Mouse (Mus musculus): Measurements from ENCODE around the gene Lgi1.
A peak's percentile ranks its signal among the peaks of the same experiment; 100 is the strongest.

The Lgi1 gene

DNA sequence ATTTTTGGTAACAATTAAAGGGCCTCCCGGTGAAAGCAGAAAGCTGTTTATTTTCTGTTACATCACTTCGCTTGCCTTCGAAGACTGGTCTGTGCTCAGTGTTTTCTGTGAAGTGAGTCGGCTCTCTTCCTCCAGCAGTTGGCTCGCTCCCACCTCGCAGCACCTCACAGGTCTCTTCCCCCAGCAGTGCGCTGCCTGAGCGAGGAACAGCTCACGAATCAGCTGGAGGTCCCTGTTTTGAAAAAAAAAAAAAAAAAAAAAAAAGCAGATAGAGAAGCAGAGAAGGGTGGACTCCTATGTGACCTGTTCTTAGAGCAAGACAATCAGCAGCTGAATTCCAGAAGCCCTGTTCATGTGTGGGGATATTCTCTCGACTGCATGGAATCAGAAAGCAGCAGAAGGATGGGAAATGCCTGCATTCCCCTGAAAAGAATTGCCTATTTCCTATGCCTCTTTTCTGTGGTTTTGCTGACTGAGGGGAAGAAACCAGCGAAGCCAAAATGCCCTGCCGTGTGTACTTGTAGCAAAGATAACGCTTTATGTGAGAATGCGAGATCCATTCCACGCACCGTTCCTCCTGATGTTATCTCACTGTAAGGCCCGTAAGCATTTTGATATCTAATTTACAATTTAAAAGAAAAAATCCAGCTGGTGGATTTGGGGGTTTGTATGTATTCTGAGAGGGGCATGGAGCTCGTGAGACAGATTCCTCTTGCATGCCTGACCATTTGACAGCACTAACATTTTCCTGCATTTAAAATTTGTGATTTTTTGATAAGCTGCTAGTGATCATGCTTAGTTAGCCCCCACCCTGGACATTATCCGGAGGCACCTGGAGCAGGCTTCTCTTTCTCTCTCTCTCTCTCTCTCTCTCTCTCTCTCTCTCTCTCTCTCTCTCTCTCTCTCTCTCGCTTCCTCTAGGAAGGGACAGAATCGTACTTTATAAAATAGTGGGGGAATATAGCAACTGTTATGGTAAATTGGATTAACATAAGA lies at the start of gene Lgi1:
Gene Lgi1, plus strand, starts transcription at position 32 of the 996 bp plus-strand sequence.
- no peak for DNase-seq

DNA sequence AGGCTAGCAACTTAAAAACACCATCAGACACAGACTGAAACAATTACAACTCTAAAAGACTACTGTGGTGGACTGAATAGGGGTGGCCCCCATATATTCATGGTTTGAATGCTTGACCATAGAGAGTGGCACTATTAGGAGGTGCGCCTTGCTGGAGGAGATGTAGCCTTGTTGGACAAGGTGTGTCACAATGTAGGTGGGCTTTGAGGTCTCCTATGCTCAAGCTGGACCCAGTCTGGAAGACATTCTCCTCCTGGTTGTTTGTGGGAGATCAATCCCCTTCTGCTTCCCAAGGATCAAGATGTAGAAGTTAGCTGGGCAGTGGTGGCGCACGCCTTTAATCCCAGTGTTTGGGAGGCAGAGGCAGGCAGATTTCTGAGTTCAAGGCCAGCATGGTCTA lies 46.6 kb upstream of the Lgi1 start:
- no peak for DNase-seq

DNA sequence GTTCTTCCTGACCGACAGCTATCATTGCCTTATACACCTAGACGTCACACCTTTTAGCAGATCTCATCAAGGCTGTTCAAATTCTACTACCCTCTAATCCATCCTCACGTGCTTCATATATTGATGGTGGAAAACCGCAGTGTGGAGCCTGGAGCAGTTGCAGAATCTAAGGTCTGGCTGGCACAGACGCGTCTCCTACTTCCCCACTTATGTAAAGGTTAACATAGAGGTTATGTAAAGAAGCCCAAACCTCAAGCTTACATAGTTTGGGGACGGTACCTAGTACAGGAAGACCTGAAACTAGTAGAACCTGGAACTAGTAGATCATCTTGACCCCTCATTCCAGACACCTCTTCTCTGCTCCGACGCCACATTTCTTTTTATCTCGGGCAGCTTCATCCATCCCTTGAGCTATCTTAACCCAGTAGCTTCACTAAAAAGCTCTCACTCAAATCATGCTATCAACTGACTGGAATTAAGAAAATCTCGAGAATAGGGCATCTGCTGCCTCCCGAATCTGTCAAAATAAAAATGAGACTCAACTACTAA lies 40.9 kb upstream of the Lgi1 start:
- peak; percentile 9 for DNase-seq

- peak; percentile 90 for DNase-seq
Observed at GRCm38 (mm10) chr19:38223905-38224684, 40.2 kb upstream of the Lgi1 start, which contains the start of gene Fra10ac1. TSS of gene Fra10ac1 (minus strand) at chr19:38224156.

DNA sequence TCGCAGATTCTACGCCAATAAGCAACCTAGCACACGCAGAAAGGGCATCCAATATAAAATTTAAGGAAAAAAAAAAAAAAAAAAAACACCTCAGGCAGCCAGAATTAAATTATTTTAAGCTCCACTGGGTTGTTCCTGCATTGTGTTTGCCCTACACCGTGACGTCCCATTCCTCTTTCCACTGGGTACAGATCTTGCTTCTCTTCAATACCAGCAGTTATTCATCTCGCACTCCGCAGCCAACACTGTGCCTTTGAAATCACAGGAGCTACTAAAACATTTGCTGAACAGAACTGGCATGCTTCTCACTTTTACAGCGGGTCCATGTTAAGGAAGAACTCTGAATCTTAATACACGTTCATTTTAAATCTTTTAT lies 39.7 kb upstream of the Lgi1 start:
- DNase-seq = no peak

GRCm38 (mm10) chr19:38228699-38229098 lies 35.6 kb upstream of the Lgi1 start:
- DNase-seq = peak; percentile 45

- no peak for DNase-seq
Observed at GRCm38 (mm10) chr19:38232087-38232486, 32.2 kb upstream of the Lgi1 start.

DNA sequence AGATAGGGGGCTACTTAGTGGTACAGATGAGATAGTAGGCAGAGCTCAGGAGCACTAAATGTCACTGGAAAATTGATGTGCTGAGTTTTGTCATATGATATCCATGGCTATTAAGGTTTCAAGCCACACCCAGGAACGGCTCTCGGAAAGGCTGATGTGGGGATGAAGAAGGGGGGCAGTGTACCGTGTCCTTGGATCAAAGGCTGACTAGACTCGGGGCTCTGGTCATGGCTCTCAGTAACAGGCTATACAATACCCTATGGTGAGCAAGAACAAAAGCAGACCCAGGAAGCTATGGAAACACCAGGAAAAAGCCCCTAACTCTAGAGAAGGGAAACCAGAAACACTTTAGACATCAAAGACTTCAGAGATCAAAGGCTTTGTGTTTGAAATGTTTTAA lies 31.8 kb upstream of the Lgi1 start:
- DNase-seq = no peak

DNA sequence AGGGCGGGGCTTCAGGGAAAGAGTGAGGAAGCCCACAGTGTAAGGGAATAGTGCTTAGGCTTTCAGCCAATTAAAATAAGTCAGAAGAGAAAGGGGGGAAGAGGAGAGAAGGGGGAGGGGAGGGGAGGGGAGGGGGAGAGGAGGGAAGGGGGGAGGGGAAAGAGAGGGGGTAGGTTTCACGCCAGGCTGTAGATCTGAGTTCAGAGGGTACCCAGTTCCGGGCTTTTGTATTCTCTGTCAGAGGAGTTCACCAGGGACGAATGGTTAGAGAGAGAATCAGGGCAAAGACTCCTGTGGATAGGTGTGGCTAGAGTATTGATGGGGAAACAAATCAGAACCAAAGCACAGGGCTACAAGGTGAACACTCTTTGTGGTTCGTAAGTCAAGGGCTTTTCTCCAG lies 27.8 kb upstream of the Lgi1 start:
- DNase-seq = no peak

DNA sequence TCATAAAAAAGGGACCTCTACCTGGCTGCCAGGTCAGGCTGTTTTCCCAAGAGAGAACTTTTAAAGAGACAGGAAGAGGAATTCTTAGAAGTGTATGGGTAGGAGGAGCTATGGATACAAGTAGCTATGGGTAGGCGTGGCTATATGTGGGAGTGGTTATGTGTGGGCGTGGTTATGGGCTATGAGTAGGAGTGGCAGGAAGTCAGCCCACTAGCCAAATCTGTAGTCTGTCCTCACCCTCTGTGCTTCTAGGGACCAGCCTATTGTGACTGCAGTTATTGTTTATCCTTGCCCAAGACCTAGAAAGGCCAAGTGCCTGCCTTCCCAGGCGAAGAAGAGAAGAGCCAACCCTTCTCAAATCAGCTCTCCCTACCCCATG lies 26.5 kb upstream of the Lgi1 start:
- peak; percentile 32 for DNase-seq

DNA sequence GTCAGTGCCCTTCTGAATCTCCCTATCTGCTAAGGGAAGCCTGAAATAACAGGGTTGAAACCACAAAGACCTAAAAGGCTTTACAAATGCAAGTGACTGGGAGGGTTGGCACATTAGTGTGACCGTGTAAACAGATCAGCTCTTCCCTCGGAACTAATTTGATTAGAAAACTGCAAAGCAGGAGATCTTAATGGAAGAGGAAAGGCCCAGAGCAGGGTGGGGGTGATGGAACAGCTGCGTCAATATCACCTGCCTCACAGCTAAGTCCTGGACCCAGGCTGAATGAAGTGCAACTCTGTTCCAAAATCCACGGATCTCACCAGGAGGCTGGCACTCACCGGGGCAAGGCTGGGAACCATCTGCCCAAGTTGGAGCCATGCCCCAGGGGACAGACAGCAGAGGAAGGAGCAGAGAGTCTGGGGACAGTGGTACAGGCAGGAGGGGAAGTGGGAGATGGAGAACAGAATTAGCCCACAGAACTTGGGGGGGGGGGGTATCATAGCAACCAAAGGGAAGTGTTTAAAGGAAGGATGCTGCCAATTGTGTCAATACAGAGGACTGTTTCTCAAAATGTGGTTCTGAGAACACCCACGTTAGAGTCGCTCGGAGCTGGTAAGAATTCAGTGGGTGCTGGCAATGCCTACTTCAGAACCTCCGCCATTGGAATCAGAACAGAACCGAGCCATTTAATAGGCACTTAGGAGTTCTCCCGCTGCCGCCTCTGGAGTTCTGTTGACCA lies 26.0 kb upstream of the Lgi1 start:
- DNase-seq = no peak

- DNase-seq = no peak
Observed at GRCm38 (mm10) chr19:38242314-38242852, 22.0 kb upstream of the Lgi1 start.

- DNase-seq = no peak
Observed at GRCm38 (mm10) chr19:38244748-38245147, 19.6 kb upstream of the Lgi1 start.

DNA sequence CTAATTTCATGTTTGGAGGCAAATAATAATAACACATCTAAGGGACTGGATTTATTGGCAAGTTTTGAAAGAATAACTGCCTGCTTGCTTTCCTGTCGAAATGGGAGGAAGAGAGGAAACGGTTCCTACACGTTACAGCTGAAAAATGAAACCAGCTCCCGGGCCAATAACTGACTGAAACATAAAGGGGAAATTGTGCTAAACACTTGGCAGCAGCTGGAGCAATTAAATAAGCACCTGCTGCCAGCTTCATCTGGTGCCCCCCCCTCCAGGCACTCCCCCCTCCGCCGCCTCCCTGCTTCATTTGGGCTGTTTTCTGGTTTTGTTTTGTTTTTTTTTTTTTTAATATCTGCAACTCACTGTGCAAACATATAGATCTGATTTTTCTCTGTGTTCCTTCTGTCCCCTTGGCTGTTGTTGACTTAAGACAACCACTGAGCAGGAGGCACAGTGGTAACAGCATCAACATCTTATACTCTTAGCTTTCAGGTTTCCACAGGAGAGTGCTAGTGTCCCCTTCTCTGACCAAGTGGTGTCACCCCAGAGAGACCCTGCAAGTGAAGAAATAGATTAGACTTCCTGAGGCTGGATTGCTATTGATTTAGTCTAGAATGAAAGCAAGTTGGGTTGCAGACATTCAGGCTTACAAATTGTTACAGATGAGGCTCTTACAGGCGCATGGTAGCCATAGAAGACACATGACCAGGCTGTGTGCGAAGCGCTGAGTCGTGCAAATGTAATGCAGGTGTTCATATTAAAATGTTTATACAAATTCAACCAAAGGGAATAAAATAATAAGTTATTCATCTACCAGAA lies 18.8 kb upstream of the Lgi1 start:
- DNase-seq = peak; percentile 6

DNA sequence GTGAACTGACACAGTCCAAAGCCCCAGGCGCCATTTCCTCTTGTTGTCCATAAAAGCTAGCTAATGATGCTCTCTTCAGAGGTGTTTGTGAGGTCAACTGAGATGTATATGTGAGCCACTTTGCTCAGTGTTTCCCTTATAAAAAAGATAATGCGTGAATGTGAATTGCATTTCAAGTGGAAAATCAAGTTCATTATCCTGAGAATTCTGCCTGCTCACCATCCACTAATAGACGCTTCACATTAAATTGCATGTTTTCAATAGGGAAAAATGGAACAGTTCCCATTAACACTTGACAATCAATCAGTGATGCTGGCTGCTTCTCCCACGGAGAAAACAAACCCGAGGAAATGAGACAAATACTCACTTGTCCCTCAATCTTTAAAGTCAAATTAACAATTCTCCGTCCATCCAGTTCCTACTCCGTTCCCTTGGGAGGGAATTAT lies 18.1 kb upstream of the Lgi1 start:
- DNase-seq = no peak

GRCm38 (mm10) chr19:38249627-38250026 lies 14.7 kb upstream of the Lgi1 start:
- DNase-seq = no peak

DNA sequence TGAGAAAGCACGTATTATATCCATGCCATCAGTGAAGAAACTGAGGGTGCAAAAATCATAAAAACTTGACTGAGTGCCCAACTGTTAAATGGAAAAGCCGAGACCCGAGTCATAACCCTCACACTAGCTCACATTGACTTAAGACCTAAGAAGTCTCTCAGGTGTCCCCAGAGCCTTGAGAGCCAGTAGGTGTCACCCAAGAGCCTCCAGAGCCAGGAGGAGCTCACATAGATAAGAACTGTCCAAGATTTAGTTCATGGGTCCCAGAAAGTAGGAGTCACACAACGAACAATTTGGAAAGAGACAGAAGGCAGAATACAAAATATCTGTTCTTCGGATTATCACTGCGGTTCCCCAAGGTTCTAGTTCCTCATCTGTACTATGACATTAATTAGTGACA lies 10.5 kb upstream of the Lgi1 start:
- peak; percentile 43 for DNase-seq

GRCm38 (mm10) chr19:38258651-38259065 lies 5.7 kb upstream of the Lgi1 start:
- DNase-seq = no peak

- no peak for DNase-seq
Observed at GRCm38 (mm10) chr19:38259436-38259835, 4.9 kb upstream of the Lgi1 start.

DNA sequence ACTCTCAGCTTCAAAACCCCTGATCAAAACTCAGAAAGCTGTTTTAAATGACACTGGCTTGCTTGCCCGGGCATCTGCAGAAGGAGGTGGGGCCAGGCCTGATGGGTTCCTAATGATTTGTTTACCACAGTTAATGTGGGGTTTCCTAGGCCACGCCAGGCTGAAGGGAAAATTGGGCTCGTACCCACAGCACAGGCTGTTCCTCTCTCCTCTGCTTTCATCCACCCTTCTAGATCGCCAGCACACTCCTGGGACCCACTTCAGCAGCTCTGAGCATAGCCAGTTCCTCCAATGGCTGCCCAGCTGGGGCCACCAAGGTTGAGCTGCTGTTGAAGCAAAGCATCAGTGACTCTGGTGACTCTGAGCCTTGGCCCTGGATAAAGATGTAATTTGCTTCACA lies 4.0 kb upstream of the Lgi1 start:
- DNase-seq = no peak

GRCm38 (mm10) chr19:38261351-38261750 lies 3.0 kb upstream of the Lgi1 start:
- no peak for DNase-seq
